8 mouse cellular contexts compared by ENCODE assay signal in the genomic region with DNA sequence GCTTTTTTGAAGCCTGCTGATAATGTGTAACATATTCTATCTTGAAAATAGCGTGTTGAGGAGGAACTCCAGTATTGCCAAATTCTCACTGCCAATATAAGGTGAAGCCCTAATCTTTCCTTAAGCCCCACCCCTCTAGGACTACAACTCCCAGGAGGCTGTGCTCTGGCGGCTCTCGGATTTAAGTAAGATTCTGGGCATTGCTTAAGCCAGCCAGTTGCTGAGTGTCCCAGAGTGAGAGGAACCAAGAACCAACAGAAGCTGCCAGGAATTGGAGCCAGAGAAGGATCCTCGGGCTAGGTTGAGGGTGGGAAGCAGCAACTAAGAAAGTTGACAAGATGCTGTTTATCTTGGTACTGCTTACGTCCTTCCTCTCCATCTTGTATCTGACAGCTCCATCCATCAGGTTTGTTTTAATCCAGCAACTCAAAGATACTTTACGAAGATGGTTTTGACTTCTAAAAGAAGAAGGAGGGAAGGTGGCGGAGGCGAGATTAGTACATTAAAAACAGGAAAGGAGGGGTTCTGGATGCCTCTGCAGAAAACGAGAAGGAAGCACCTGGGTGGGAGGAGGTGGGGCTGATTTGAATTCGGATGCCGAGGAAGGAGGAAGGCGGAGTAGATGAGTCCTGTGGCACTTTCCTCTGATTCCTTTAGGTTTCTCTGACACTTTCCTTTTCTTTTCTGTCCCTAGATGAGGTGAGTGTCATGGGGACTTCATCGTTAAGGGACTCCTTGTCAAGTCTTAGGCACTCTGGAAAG. TPM values are rescaled to one million over a fixed set of nuclear protein-coding genes. Genes with fewer than 3 reads are reported as not detected.
A peak's percentile ranks its signal among the peaks of the same experiment; 100 is the strongest.
DNase-seq lines count a peak whose midpoint lies in the region; ATAC-seq and TF ChIP-seq lines count a peak whose summit lies in the region.

A gene (plus strand): TSS at position 212 of the 762 bp plus-strand sequence.

- peak within 1 kb of the TSS; percentile 31 for H3K4me2 ChIP-seq in CH12.LX (ENCODE audit: insufficient read depth, low read depth, poor library complexity, severe bottlenecking)
- peak within 1 kb of the TSS; percentile 60 for H3K4me2 ChIP-seq in embryonic facial prominence, embryonic 12.5 days (replicated peaks)
- peak within 1 kb of the TSS; percentile 65 for H3K4me2 ChIP-seq in heart, embryonic 15.5 days

- peak; percentile 94 for ATAC-seq in activated CD4-positive, CD25-positive, alpha-beta regulatory T cell, adult 4 months
- ATAC-seq in embryonic facial prominence, embryonic 12.5 days (ENCODE audit: insufficient number of reproducible peaks, insufficient read depth, low FRiP score, low TSS enrichment): no peak
- no peak; the same call in 1 of the 2 replicates for ATAC-seq in heart, embryonic 15.5 days (replicated peaks; ENCODE audit: insufficient number of reproducible peaks, insufficient read depth, low FRiP score, low read depth)
- no peak for ATAC-seq in erythroid progenitor cell, adult 5-6 weeks (replicated peaks; ENCODE audit: low FRiP score, poor library complexity, severe bottlenecking)

- dilution Hi-C loops in CH12.LX (cut with MboI; ENCODE audit: extremely low pct_ligation_motif_present, extremely low pct_unique_long_range_greater_than_20kb, low sequenced_read_pairs): no loop called here

- peak; percentile 48 for DNase-seq in CH12.LX (ENCODE audit: extremely low read depth)
- DNase-seq in layer of hippocampus, adult 18-20 months (ENCODE audit: low spot score in 2 of 2): peak; percentile 33 to 61
- peak; percentile 27 for DNase-seq in lung, postnatal 25 days (ENCODE audit: low spot score)
- peak; percentile 65 for DNase-seq in retina, postnatal 1 day

- H3K4me3 ChIP-seq in CH12.LX (replicated peaks in 1 of 3; ENCODE audit: low read depth in 2 of 3, low read length in 2 of 3, poor library complexity in 1 of 3): peak within 1 kb of the TSS; percentile 48 to 66 (median 64)
- H3K4me3 ChIP-seq in embryonic facial prominence, embryonic 12.5 days: peak within 1 kb of the TSS; percentile 37
- H3K4me3 ChIP-seq in heart, embryonic 15.5 days: peak within 1 kb of the TSS; percentile 47

- no peaks in the 10 kb centered on the region for H3K79me2 ChIP-seq in CH12.LX (replicated peaks; ENCODE audit: control insufficient read depth, extremely low read depth, insufficient read depth, poor library complexity, severe bottlenecking)

- peak; percentile 47 for TF ChIP-seq EP300 in CH12.LX (IDR thresholded peaks at IDR 0.05; ENCODE audit: low read length)

- peaks cover 7 to 31% of the 10 kb centered on the region in 2 experiments for H3K4me1 ChIP-seq in CH12.LX (ENCODE audit: control insufficient read depth in 1 of 2, insufficient read depth in 2 of 2)
- H3K4me1 ChIP-seq in embryonic facial prominence, embryonic 12.5 days: no peaks in the 10 kb centered on the region
- H3K4me1 ChIP-seq in heart, embryonic 15.5 days (replicated peaks): peaks cover 6% of the 10 kb centered on the region; the same call in 1 of the 2 replicates

- in situ Hi-C loops in CH12.LX (cut with MboI; ENCODE audit: low pct_ligation_motif_present, low pct_unique_long_range_greater_than_20kb, low sequenced_read_pairs): no loop called here

- H3K27me3 ChIP-seq in CH12.LX (replicated peaks): no peaks in the 10 kb centered on the region
- no peaks in the 10 kb centered on the region for H3K27me3 ChIP-seq in embryonic facial prominence, embryonic 12.5 days
- H3K27me3 ChIP-seq in heart, embryonic 15.5 days: no peaks in the 10 kb centered on the region

- peaks cover 4 to 22% of the 10 kb centered on the region in 2 experiments for H3K36me3 ChIP-seq in CH12.LX (replicated peaks in 1 of 2; ENCODE audit: control insufficient read depth in 1 of 2, insufficient read depth in 1 of 2, low read length in 1 of 2)
- no peaks in the 10 kb centered on the region for H3K36me3 ChIP-seq in embryonic facial prominence, embryonic 12.5 days
- no peaks in the 10 kb centered on the region for H3K36me3 ChIP-seq in heart, embryonic 15.5 days

- H3K27ac ChIP-seq in CH12.LX (ENCODE audit: insufficient read depth, low read depth): no peak within 1 kb of the TSS
- H3K27ac ChIP-seq in embryonic facial prominence, embryonic 12.5 days: no peak within 1 kb of the TSS
- H3K27ac ChIP-seq in heart, embryonic 15.5 days: no peak within 1 kb of the TSS

- no peaks in the 10 kb centered on the region for H3K9me3 ChIP-seq in CH12.LX (replicated peaks; ENCODE audit: low read length)
- no peaks in the 10 kb centered on the region for H3K9me3 ChIP-seq in embryonic facial prominence, embryonic 12.5 days
- H3K9me3 ChIP-seq in heart, embryonic 15.5 days (replicated peaks): no peaks in the 10 kb centered on the region

- TF ChIP-seq POLR2A in CH12.LX (IDR thresholded peaks at IDR 0.05; ENCODE audit: low read depth, low read length): peak; percentile 29

- TF ChIP-seq CTCF in CH12.LX (conservative IDR thresholded peaks at IDR 0.05 in 1 of 2, IDR thresholded peaks at IDR 0.05 in 1 of 2; ENCODE audit: low read depth in 2 of 2, low read length in 2 of 2): no peak

- TF ChIP-seq RAD21 in CH12.LX (IDR thresholded peaks at IDR 0.05; ENCODE audit: low read depth, low read length): no peak

- WGBS in embryonic facial prominence, embryonic 12.5 days: 7% methylated on average over 13 of the region's 13 CpGs
- WGBS in heart, embryonic 15.5 days: 4% methylated on average over 13 of the region's 13 CpGs

- peak within 1 kb of the TSS; percentile 80 for H3K9ac ChIP-seq in CH12.LX (ENCODE audit: insufficient read depth, low read depth)
- H3K9ac ChIP-seq in embryonic facial prominence, embryonic 12.5 days: peak within 1 kb of the TSS; percentile 27; the same call in 1 of the 2 replicates
- 0 out of 2 replicates have a peak within 1 kb of the TSS, but pooled peaks have one; percentile 12 for H3K9ac ChIP-seq in heart, embryonic 15.5 days

TF ChIP-seq in CH12.LX, 34 proteins besides CTCF, POLR2A, EP300 and RAD21 (continues in another document):
- TF ChIP-seq ZMIZ1 (IDR thresholded peaks at IDR 0.05; ENCODE audit: low read depth, low read length) (0 out of 2 replicates have a peak, but pooled peaks have one; percentile 58), ELF1 (IDR thresholded peaks at IDR 0.05; ENCODE audit: low read depth, low read length) (peak; percentile 45; the same call in 1 of the 2 replicates), USF2 (conservative IDR thresholded peaks at IDR 0.05; ENCODE audit: low read depth, low read length) (no peak), MAFK (IDR thresholded peaks at IDR 0.05; ENCODE audit: insufficient replicate concordance, low read length) (no peak), MEF2A (IDR thresholded peaks at IDR 0.05; ENCODE audit: borderline replicate concordance, low read depth, low read length) (no peak), HCFC1 (IDR thresholded peaks at IDR 0.05; ENCODE audit: low read depth, low read length) (peak; percentile 96), RCOR1 (conservative IDR thresholded peaks at IDR 0.05; ENCODE audit: low read depth, low read length) (no peak), POLR2AphosphoS2 (IDR thresholded peaks at IDR 0.05; ENCODE audit: low read depth, low read length) (no peak), JUND (conservative IDR thresholded peaks at IDR 0.05; ENCODE audit: low read depth, low read length) (no peak), CHD2 (IDR thresholded peaks at IDR 0.05; ENCODE audit: low read length) (peak; percentile 43; the same call in 1 of the 2 replicates), ZKSCAN1 (IDR thresholded peaks at IDR 0.05; ENCODE audit: borderline replicate concordance, low read depth, low read length) (no peak), NRF1 (IDR thresholded peaks at IDR 0.05; ENCODE audit: low read depth, low read length) (peak; percentile 32; the same call in 1 of the 2 replicates), E2F4 (IDR thresholded peaks at IDR 0.05; ENCODE audit: insufficient replicate concordance, low read depth, low read length) (no peak), MAZ (IDR thresholded peaks at IDR 0.05; ENCODE audit: low read depth, low read length) (peak; percentile 58; the same call in 1 of the 2 replicates), GABPA (IDR thresholded peaks at IDR 0.05; ENCODE audit: insufficient replicate concordance, low read depth, low read length) (no peak; the same call in 1 of the 2 replicates), SIN3A (IDR thresholded peaks at IDR 0.05; ENCODE audit: low read length) (peak; percentile 91), CHD1 (IDR thresholded peaks at IDR 0.05; ENCODE audit: low read depth, low read length) (no peak), MAX (IDR thresholded peaks at IDR 0.05; ENCODE audit: low read length) (peak; percentile 47; the same call in 1 of the 2 replicates), KAT2A (IDR thresholded peaks at IDR 0.05; ENCODE audit: insufficient replicate concordance, low read length) (peak; percentile 75; the same call in 1 of the 2 replicates), PAX5 (IDR thresholded peaks at IDR 0.05; ENCODE audit: low read length) (no peak), TCF12 (IDR thresholded peaks at IDR 0.05; ENCODE audit: low read depth, low read length) (0 out of 2 replicates have a peak, but pooled peaks have one; percentile 44), UBTF (IDR thresholded peaks at IDR 0.05; ENCODE audit: low read depth, low read length) (no peak), JUN (IDR thresholded peaks at IDR 0.05; ENCODE audit: insufficient read depth, low read depth, low read length) (no peak), IRF4 (IDR thresholded peaks at IDR 0.05; ENCODE audit: low read depth, low read length) (no peak), NELFE (IDR thresholded peaks at IDR 0.05; ENCODE audit: low read depth, low read length) (peak; percentile 30; the same call in 1 of the 2 replicates), MYC (IDR thresholded peaks at IDR 0.05; ENCODE audit: low read depth, low read length) (0 out of 2 replicates have a peak, but pooled peaks have one; percentile 22), BHLHE40 (IDR thresholded peaks at IDR 0.05; ENCODE audit: low read depth, low read length) (no peak), ZC3H11A (IDR thresholded peaks at IDR 0.05; ENCODE audit: low read depth, low read length) (no peak), ETS1 (conservative IDR thresholded peaks at IDR 0.05; ENCODE audit: low read depth, low read length) (no peak)

RNA-seq across cellular contexts. Expression of the gene that starts here (rescaled TPM):
- total RNA-seq in CH12.LX (2012; rRNA removed) (5.2 and 6.3 TPM in 2 replicates), CH12.LX (2014; rRNA removed) (5.9 and 6.5 TPM in 2 replicates)
- polyA plus RNA-seq in CH12.LX (2012; ENCODE audit: insufficient read length, low read depth): 10.7 and 11.0 TPM in 2 replicates
- polyA plus RNA-seq in activated CD4-positive, CD25-positive, alpha-beta regulatory T cell, adult 4 months (2017; shearing (Covaris generic)): 10 to 100 TPM; 11.2 to 20.6 TPM
- 1.9 and 2.7 TPM in 2 replicates for polyA plus RNA-seq in embryonic facial prominence, embryonic 12.5 days (2016; fragmentation: Nextera tagmentation; extraction: Ambion mirVana)
- polyA plus RNA-seq in heart, embryonic 15.5 days (2015; fragmentation: Nextera tagmentation; extraction: Ambion mirVana): 0.67 and 1.2 TPM in 2 replicates
- 1 to 10 TPM; 3.2 to 5.0 TPM for total RNA-seq in layer of hippocampus, adult 18-20 months (2021)
- total RNA-seq in erythroid progenitor cell, adult 5-6 weeks (2015; ENCODE audit: low replicate concordance): 0.84 and 4.7 TPM in 2 replicates
- 2.3 and 5.7 TPM in 2 replicates for total RNA-seq in erythroid progenitor cell, adult 5-6 weeks (2017; ENCODE audit: low replicate concordance)

Comparison
In these comparisons a context has a peak if more than half of its experiments do, and no peak if none do; other contexts are left out.
1. H3K9ac ChIP-seq: peak in every context shown above with its lines; median percentile 80 in CH12.LX; 27 in embryonic facial prominence, embryonic 12.5 days; 12 in heart, embryonic 15.5 days.